Mouse (Mus musculus) ES-E14 (cell line): ENCODE measurements around the gene Cep89. TPM values are rescaled to one million over a fixed set of nuclear protein-coding genes. Genes with fewer than 3 reads are reported as not detected.
A peak's percentile ranks its signal among the peaks of the same experiment; 100 is the strongest.

Source experiments
- DNase-seq: peaks from one replicate; pipeline ENCODE4 v3.0.0-alpha.2; 2013; ENCODE audit warnings: low read depth, low spot score
- H3K27ac ChIP-seq: 2 replicates; pipeline ENCODE4 v1.5.1; 2012; ENCODE audit warnings: low read depth, mild to moderate bottlenecking, low read length, moderate library complexity, mixed read lengths; ENCODE audit not compliant: poor library complexity, insufficient read depth, severe bottlenecking
- H3K36me3 ChIP-seq: 2 replicates; pipeline ENCODE4 v1.6.1; 2012; ENCODE audit warnings: mild to moderate bottlenecking, low read length, moderate library complexity, mixed read lengths; ENCODE audit not compliant: control insufficient read depth, poor library complexity, insufficient read depth, severe bottlenecking
- H3K4me1 ChIP-seq, 2 experiments: fragments of 150-350 bp in 1 of 2; sonication (generic) in 1 of 2; 2 replicates each; pipeline ENCODE4 v1.6.1; 2012; ENCODE audit warnings: low read length in 2 of 2, mild to moderate bottlenecking in 1 of 2, mixed read lengths in 1 of 2; ENCODE audit not compliant: control insufficient read depth in 2 of 2, insufficient read depth in 2 of 2, poor library complexity in 1 of 2
- H3K4me3 ChIP-seq, 2 experiments: fragments of 150-350 bp in 1 of 2; sonication (generic) in 1 of 2; 2 replicates each; pipeline ENCODE4 v1.5.1; 2012; ENCODE audit warnings: low read length in 2 of 2, low read depth in 1 of 2, mild to moderate bottlenecking in 1 of 2, mixed read lengths in 1 of 2; ENCODE audit not compliant: insufficient read depth in 1 of 2, poor library complexity in 1 of 2, severe bottlenecking in 1 of 2
- H3K9ac ChIP-seq: 2 replicates; pipeline ENCODE4 v1.6.1; 2012; ENCODE audit warnings: low read depth, mild to moderate bottlenecking, low read length, mixed read lengths; ENCODE audit not compliant: poor library complexity, insufficient read depth, severe bottlenecking
- H3K9me3 ChIP-seq: fragments of 150-350 bp; sonication (generic); 2 replicates; pipeline ENCODE4 v1.6.1; 2012; ENCODE audit warnings: low read depth, mild to moderate bottlenecking, low read length; ENCODE audit not compliant: control insufficient read depth, insufficient read depth
- CHD2 ChIP-seq: IDR thresholded peaks from 2 replicates; pipeline ENCODE4 v1.6.1; 2014; ENCODE audit warnings: mild to moderate bottlenecking, low read depth, low read length, inconsistent platforms
- HCFC1 ChIP-seq: IDR thresholded peaks from 2 replicates; pipeline ENCODE4 v1.6.1; 2012; ENCODE audit warnings: low read length, inconsistent platforms, borderline replicate concordance; ENCODE audit not compliant: insufficient read depth
- MAFK ChIP-seq: IDR thresholded peaks from 2 replicates; pipeline ENCODE4 v1.6.1; 2014; ENCODE audit warnings: mild to moderate bottlenecking, low read depth, low read length, inconsistent platforms; ENCODE audit not compliant: insufficient read depth
- ZC3H11A ChIP-seq: IDR thresholded peaks from 2 replicates; pipeline ENCODE4 v1.6.1; 2012; ENCODE audit warnings: low read depth, mild to moderate bottlenecking, inconsistent platforms, low read length, borderline replicate concordance
- ZNF384 ChIP-seq: IDR thresholded peaks from 2 replicates; pipeline ENCODE4 v1.6.1; 2012; ENCODE audit warnings: low read depth, low read length, inconsistent platforms
- in situ Hi-C, 2 experiments: fragments of 600-800 bp; cut with MboI; formaldehyde crosslinking; loops; one replicate each; pipeline ENCODE4 v1.15.1; 2025; ENCODE audit warnings: low sequenced_read_pairs in 2 of 2, inconsistent platforms in 1 of 2; ENCODE audit not compliant: unreplicated experiment in 2 of 2
- total RNA-seq: library from RNA; depleted of rRNA; stranded (reverse); fragments of 300-350 nt; gene quantifications from 2 replicates; pipeline ENCODE4 v1.2.3, GENCODE M21; 2012; rRNA removed

Gene Cep89
- total RNA-seq: 15.3 and 22.5 TPM in 2 replicates

GRCm38 (mm10) chr7:35396542-35397168 is at the start of gene Cep89, which contains the start of gene Faap24:
Gene Cep89, plus strand, starts transcription at chr7:35397035.
Gene Faap24, minus strand, starts transcription at chr7:35396836.
- H3K4me1 ChIP-seq: peaks cover 2 to 7% of the 10 kb centered on the region in 2 experiments; a peak in 1 of 4 replicates
- in situ Hi-C loops: no loop called here
- TF ChIP-seq HCFC1: no peak; the same call in 1 of the 2 replicates
- peak; percentile 96 for TF ChIP-seq CHD2
- peak; percentile 99 for DNase-seq
- no peaks in the 10 kb centered on the region for H3K9me3 ChIP-seq
- H3K9ac ChIP-seq: peak within 1 kb of the TSS; percentile 73
- H3K27ac ChIP-seq: no peak within 1 kb of the TSS
- H3K36me3 ChIP-seq: peaks cover 18% of the 10 kb centered on the region
- H3K4me3 ChIP-seq: peak within 1 kb of the TSS; percentile 77 to 84

GRCm38 (mm10) chr7:35347918-35348700 is 48.7 kb upstream of the Cep89 start:
- no peak for TF ChIP-seq CHD2
- no peak for TF ChIP-seq HCFC1
- TF ChIP-seq ZC3H11A: no peak
- no peak for TF ChIP-seq MAFK

GRCm38 (mm10) chr7:35349022-35349421 is 47.8 kb upstream of the Cep89 start:
- DNase-seq: no peak
- TF ChIP-seq CHD2: no peak
- no peak for TF ChIP-seq ZNF384
- TF ChIP-seq HCFC1: no peak
- Histone ChIP-seq H3K9ac (no peak overlapping the region), H3K4me3 (no peak overlapping the region), H3K36me3 (no peaks in the 10 kb centered on the region), H3K4me1 (peaks cover 0 to 11% of the 10 kb centered on the region in 2 experiments; a peak in 2 of 4 replicates), H3K9me3 (no peaks in the 10 kb centered on the region), H3K27ac (no peak overlapping the region)
- in situ Hi-C loops: no loop called here

More at GRCm38 (mm10) chr7:35347918-35348700, 48.7 kb upstream of the Cep89 start:
- peaks cover 0 to 8% of the 10 kb centered on the region in 2 experiments; a peak in 2 of 4 replicates for H3K4me1 ChIP-seq
- no peaks in the 10 kb centered on the region for H3K9me3 ChIP-seq
- H3K36me3 ChIP-seq: no peaks in the 10 kb centered on the region
- H3K4me3 ChIP-seq: no peak overlapping the region
- no peak for DNase-seq
- in situ Hi-C loops: no loop called here
- H3K9ac ChIP-seq: no peak overlapping the region
- H3K27ac ChIP-seq: no peak overlapping the region

DNA sequence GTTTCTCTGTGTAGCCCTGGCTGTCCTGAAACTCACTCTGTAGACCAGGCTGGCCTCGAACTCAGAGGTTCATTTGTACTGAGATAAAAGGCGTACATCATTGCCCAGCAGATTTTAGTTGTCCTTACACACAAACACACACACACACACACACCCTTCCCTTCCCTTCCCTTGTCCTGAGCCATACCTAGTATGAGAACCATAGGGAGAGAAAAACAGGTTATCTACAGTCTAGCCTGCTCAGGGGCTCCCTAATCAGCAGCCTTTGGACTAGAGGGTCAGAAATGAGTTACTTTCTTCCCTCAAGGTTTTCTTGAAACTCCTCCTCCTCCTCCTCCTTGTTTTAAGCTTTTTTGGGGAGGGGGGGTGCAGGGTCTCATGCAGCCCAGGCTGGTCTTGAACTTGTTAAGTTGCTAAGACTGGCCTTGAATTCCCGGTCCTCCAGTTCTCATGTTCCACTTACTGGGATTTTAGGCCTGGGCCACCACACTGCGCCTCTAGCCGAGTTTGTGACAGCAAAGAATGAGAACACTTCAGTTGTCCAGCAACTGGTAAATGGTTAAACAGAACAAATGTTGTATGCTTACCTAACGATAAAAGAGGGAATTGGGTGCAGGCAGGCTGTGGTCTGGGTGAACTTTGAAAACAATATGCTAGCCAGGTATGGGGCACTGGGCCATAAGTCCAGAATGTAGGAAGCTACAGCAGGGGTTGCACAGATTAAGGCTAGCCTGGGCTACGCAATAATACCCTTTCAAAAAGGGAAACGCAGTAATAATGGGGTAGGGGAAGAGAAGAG is 46.8 kb upstream of the Cep89 start:
- no peak for DNase-seq
- Histone ChIP-seq H3K4me1 (peaks cover 0 to 14% of the 10 kb centered on the region in 2 experiments; a peak in 2 of 4 replicates), H3K9ac (no peak overlapping the region), H3K9me3 (no peaks in the 10 kb centered on the region), H3K36me3 (no peaks in the 10 kb centered on the region), H3K4me3 (no peak overlapping the region), H3K27ac (peak overlapping the region; percentile 47; the same call in 1 of the 2 replicates)
- TF ChIP-seq ZNF384 (no peak), ZC3H11A (no peak), MAFK (no peak), HCFC1 (no peak), CHD2 (no peak)
- in situ Hi-C loops: no loop called here
